Mouse (Mus musculus): ENCODE data around the gene Dpagt1. TPM values are rescaled to one million over a fixed set of nuclear protein-coding genes. Genes with fewer than 3 reads are reported as not detected.
"Not testable (repeated sequence)": the region's sequence is repeated elsewhere in the genome, so short reads cannot be mapped to it uniquely, and the experiment has no call there.

The Dpagt1 gene
- polyA plus RNA-seq, 1 experiment from 2014 or later = 41.2 TPM

- Histone ChIP-seq H3K4me1 (replicated peaks) (peaks cover 10% of the 10 kb centered on the region), H3K27ac (replicated peaks) (no peak overlapping the region), H3K4me2 (no peak overlapping the region), H3K9ac (no peak overlapping the region), H3K9me3 (no peaks in the 10 kb centered on the region), H3K36me3 (no peaks in the 10 kb centered on the region), H3K27me3 (no peaks in the 10 kb centered on the region), H3K4me3 (no peak overlapping the region)
- no peak for ATAC-seq (ENCODE audit: low read depth)
Observed at GRCm38 (mm10) chr9:44373386-44373785, 47.6 kb downstream of the Dpagt1 start.

- Histone ChIP-seq H3K27ac (replicated peaks) (no peak overlapping the region), H3K4me2 (no peak overlapping the region), H3K36me3 (peaks cover 5% of the 10 kb centered on the region), H3K27me3 (no peaks in the 10 kb centered on the region), H3K4me3 (no peak overlapping the region), H3K9me3 (no peaks in the 10 kb centered on the region), H3K4me1 (replicated peaks) (peaks cover 28% of the 10 kb centered on the region), H3K9ac (no peak overlapping the region)
- ATAC-seq (ENCODE audit: low read depth) = no peak
- WGBS = 94% methylated on average over 6 of the region's 6 CpGs
Observed at GRCm38 (mm10) chr9:44376141-44376540, 50.3 kb downstream of the Dpagt1 start.

- ATAC-seq (ENCODE audit: low read depth); H3K9ac ChIP-seq; H3K4me3 ChIP-seq; H3K27ac ChIP-seq (replicated peaks); H3K9me3 ChIP-seq; H3K4me2 ChIP-seq; H3K27me3 ChIP-seq: not testable (repeated sequence)
- Histone ChIP-seq H3K4me1 (replicated peaks) (peaks cover 31% of the 10 kb centered on the region), H3K36me3 (peaks cover 17% of the 10 kb centered on the region)
- 94% methylated on average over 2 of the region's 2 CpGs for WGBS
Observed at GRCm38 (mm10) chr9:44377335-44377734, 51.5 kb downstream of the Dpagt1 start.

- peak overlapping the region; percentile 77 for H3K4me2 ChIP-seq
- 88% methylated on average over 5 of the region's 5 CpGs for WGBS
- peaks cover 26% of the 10 kb centered on the region for H3K36me3 ChIP-seq
- peaks cover 31% of the 10 kb centered on the region for H3K4me1 ChIP-seq (replicated peaks)
- peak; percentile 16; the same call in 1 of the 2 replicates for ATAC-seq (ENCODE audit: low read depth)
- H3K9me3 ChIP-seq = no peaks in the 10 kb centered on the region
- peak overlapping the region; percentile 95 for H3K27ac ChIP-seq (replicated peaks)
- peak overlapping the region; percentile 80 for H3K9ac ChIP-seq
- H3K4me3 ChIP-seq = peak overlapping the region; percentile 85
- no peaks in the 10 kb centered on the region for H3K27me3 ChIP-seq
Observed at GRCm38 (mm10) chr9:44378153-44378730, 52.4 kb downstream of the Dpagt1 start.

- Histone ChIP-seq H3K4me1 (replicated peaks) (peaks cover 31% of the 10 kb centered on the region), H3K9me3 (no peaks in the 10 kb centered on the region), H3K9ac (peak within 1 kb of the TSS; percentile 97), H3K4me2 (peak within 1 kb of the TSS; percentile 98), H3K4me3 (peak within 1 kb of the TSS; percentile 85), H3K36me3 (peaks cover 36% of the 10 kb centered on the region), H3K27ac (replicated peaks) (peak within 1 kb of the TSS; percentile 95), H3K27me3 (no peaks in the 10 kb centered on the region)
- peak; percentile 97 for ATAC-seq (ENCODE audit: low read depth)
- WGBS = under 1% methylated on average over 83 of the region's 83 CpGs
Observed at GRCm38 (mm10) chr9:44379054-44379834, 53.4 kb downstream of the Dpagt1 start, which contains the start of gene Hyou1. Gene Hyou1 (plus strand): TSS chr9:44379490.

- Histone ChIP-seq H3K9ac (peak overlapping the region; percentile 97), H3K27ac (replicated peaks) (peak overlapping the region; percentile 95), H3K27me3 (no peaks in the 10 kb centered on the region), H3K9me3 (no peaks in the 10 kb centered on the region), H3K36me3 (peaks cover 42% of the 10 kb centered on the region), H3K4me3 (peak overlapping the region; percentile 85), H3K4me1 (replicated peaks) (peaks cover 31% of the 10 kb centered on the region), H3K4me2 (peak overlapping the region; percentile 98)
- 12% methylated on average over 15 of the region's 15 CpGs for WGBS
- ATAC-seq (ENCODE audit: low read depth) = peak; percentile 29
Observed at GRCm38 (mm10) chr9:44379862-44380261, 54.0 kb downstream of the Dpagt1 start.

Small RNA genes within 50 kb of the gene (microRNA-seq; reads per million reads assigned to microRNA genes)
- gene Gm44335 = not detected

Other genes with a start within 250 kb of the Dpagt1 start
- not detected in 2 replicates for gene Mfrp, start 224.3 kb upstream of the Dpagt1 start, polyA plus RNA-seq (2015; fragmentation: Nextera tagmentation; extraction: Ambion mirVana)
- 3.1 and 3.6 TPM in 2 replicates for gene C1qtnf5, start 218.8 kb upstream of the Dpagt1 start, polyA plus RNA-seq (2015; fragmentation: Nextera tagmentation; extraction: Ambion mirVana)
- gene Gm49380, start 212.5 kb upstream of the Dpagt1 start, polyA plus RNA-seq (2015; fragmentation: Nextera tagmentation; extraction: Ambion mirVana) = 0.18 and 0.28 TPM in 2 replicates
- 34.5 and 35.4 TPM in 2 replicates for gene Rnf26, start 212.5 kb upstream of the Dpagt1 start, polyA plus RNA-seq (2015; fragmentation: Nextera tagmentation; extraction: Ambion mirVana)
- 21.0 and 23.6 TPM in 2 replicates for gene Mcam, start 191.6 kb upstream of the Dpagt1 start, polyA plus RNA-seq (2015; fragmentation: Nextera tagmentation; extraction: Ambion mirVana)
- 20.1 and 21.1 TPM in 2 replicates for gene Cbl, start 92.0 kb upstream of the Dpagt1 start, polyA plus RNA-seq (2015; fragmentation: Nextera tagmentation; extraction: Ambion mirVana)
- not detected in 2 replicates for gene Ccdc153, start 85.3 kb upstream of the Dpagt1 start, polyA plus RNA-seq (2015; fragmentation: Nextera tagmentation; extraction: Ambion mirVana)
- gene Pdzd3, start 74.5 kb upstream of the Dpagt1 start, polyA plus RNA-seq (2015; fragmentation: Nextera tagmentation; extraction: Ambion mirVana) = 0.33 and 0.48 TPM in 2 replicates
- 4.5 and 4.7 TPM in 2 replicates for gene Nlrx1, start 57.4 kb upstream of the Dpagt1 start, polyA plus RNA-seq (2015; fragmentation: Nextera tagmentation; extraction: Ambion mirVana)
- 21.1 and 22.5 TPM in 2 replicates for gene Abcg4, start 37.4 kb upstream of the Dpagt1 start, polyA plus RNA-seq (2015; fragmentation: Nextera tagmentation; extraction: Ambion mirVana)
- gene Hinfp, start 20.3 kb upstream of the Dpagt1 start, polyA plus RNA-seq (2015; fragmentation: Nextera tagmentation; extraction: Ambion mirVana) = 25.1 and 31.9 TPM in 2 replicates
- 22.9 and 28.7 TPM in 2 replicates for gene C2cd2l, start 5.7 kb upstream of the Dpagt1 start, polyA plus RNA-seq (2015; fragmentation: Nextera tagmentation; extraction: Ambion mirVana)
- gene H2afx, start 8.7 kb downstream of the Dpagt1 start, polyA plus RNA-seq (2015; fragmentation: Nextera tagmentation; extraction: Ambion mirVana) = 131 TPM in 2 replicates
- gene Hmbs, start 18.2 kb downstream of the Dpagt1 start, polyA plus RNA-seq (2015; fragmentation: Nextera tagmentation; extraction: Ambion mirVana) = 58.2 and 59.4 TPM in 2 replicates
- 36.5 and 39.2 TPM in 2 replicates for gene Vps11, start 35.7 kb downstream of the Dpagt1 start, polyA plus RNA-seq (2015; fragmentation: Nextera tagmentation; extraction: Ambion mirVana)
- gene Hyou1, start 53.5 kb downstream of the Dpagt1 start, polyA plus RNA-seq (2015; fragmentation: Nextera tagmentation; extraction: Ambion mirVana) = 26.4 and 29.6 TPM in 2 replicates
- gene Slc37a4, start 70.8 kb downstream of the Dpagt1 start, polyA plus RNA-seq (2015; fragmentation: Nextera tagmentation; extraction: Ambion mirVana) = 62.9 and 71.2 TPM in 2 replicates
- 1,179 TPM in 2 replicates for gene Rps25, start 81.1 kb downstream of the Dpagt1 start, polyA plus RNA-seq (2015; fragmentation: Nextera tagmentation; extraction: Ambion mirVana)
- 324 and 343 TPM in 2 replicates for gene Trappc4, start 81.6 kb downstream of the Dpagt1 start, polyA plus RNA-seq (2015; fragmentation: Nextera tagmentation; extraction: Ambion mirVana)
- gene Ccdc84, start 92.5 kb downstream of the Dpagt1 start, polyA plus RNA-seq (2015; fragmentation: Nextera tagmentation; extraction: Ambion mirVana) = 28.7 and 32.6 TPM in 2 replicates
- gene Foxr1, start 115.1 kb downstream of the Dpagt1 start, polyA plus RNA-seq (2015; fragmentation: Nextera tagmentation; extraction: Ambion mirVana) = not detected in 2 replicates
- not detected in 2 replicates for gene Upk2, start 129.0 kb downstream of the Dpagt1 start, polyA plus RNA-seq (2015; fragmentation: Nextera tagmentation; extraction: Ambion mirVana)
- gene Bcl9l, start 156.8 kb downstream of the Dpagt1 start, polyA plus RNA-seq (2015; fragmentation: Nextera tagmentation; extraction: Ambion mirVana) = 9.4 and 9.6 TPM in 2 replicates
- gene Cxcr5, start 235.9 kb downstream of the Dpagt1 start, polyA plus RNA-seq (2015; fragmentation: Nextera tagmentation; extraction: Ambion mirVana) = not detected in 2 replicates

Data from neural tube, embryonic 13.5 days (tissue).